Comparison of ENCODE assay signal across 7 mouse cellular contexts in the genomic region with DNA sequence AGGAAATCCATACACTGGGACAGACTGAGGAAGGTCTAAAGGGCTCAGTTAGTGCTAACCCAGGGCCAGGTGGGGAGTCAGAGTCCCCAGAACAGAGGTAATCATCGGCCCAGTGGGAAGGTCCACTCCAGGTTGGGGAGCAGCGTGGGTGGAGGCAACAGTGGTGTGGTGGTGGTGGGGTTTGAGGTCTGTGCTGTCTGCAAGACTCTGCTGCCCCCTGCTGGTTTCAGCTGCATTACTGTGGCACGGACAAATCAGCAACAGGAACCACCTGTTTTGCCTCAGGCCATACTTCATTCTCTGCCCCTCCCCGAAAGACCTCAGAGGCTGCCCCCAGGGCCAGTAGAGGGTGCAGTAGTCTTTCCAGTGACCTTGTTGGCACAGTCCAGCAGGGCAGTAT. TPM values are rescaled to one million over a fixed set of nuclear protein-coding genes. Genes with fewer than 3 reads are reported as not detected.
A peak's percentile ranks its signal among the peaks of the same experiment; 100 is the strongest.
DNase-seq lines count a peak whose midpoint lies in the region; ATAC-seq lines count a peak whose summit lies in the region.

No protein-coding gene starts in this region.

- no peaks in the 10 kb centered on the region for H3K27me3 ChIP-seq in intestine, embryonic 16.5 days (replicated peaks; ENCODE audit: control insufficient read depth, insufficient read depth, low read length)
- H3K27me3 ChIP-seq in limb, embryonic 12.5 days: no peaks in the 10 kb centered on the region
- H3K27me3 ChIP-seq in midbrain, embryonic 13.5 days: no peaks in the 10 kb centered on the region

- H3K4me2 ChIP-seq in intestine, embryonic 16.5 days (ENCODE audit: low read depth, low read length): no peak overlapping the region
- H3K4me2 ChIP-seq in limb, embryonic 12.5 days: no peak overlapping the region
- H3K4me2 ChIP-seq in midbrain, embryonic 13.5 days (replicated peaks): no peak overlapping the region

- peak; percentile 16 for ATAC-seq in intestine, embryonic 16.5 days
- ATAC-seq in limb, embryonic 12.5 days (ENCODE audit: insufficient number of reproducible peaks, insufficient read depth, low FRiP score, low TSS enrichment, low read depth): peak; percentile 50; the same call in 1 of the 2 replicates
- peak; percentile 72 for ATAC-seq in midbrain, embryonic 13.5 days

- H3K4me1 ChIP-seq in intestine, embryonic 16.5 days (ENCODE audit: control insufficient read depth, insufficient read depth, low read length): peaks cover 30% of the 10 kb centered on the region
- H3K4me1 ChIP-seq in limb, embryonic 12.5 days (replicated peaks): peaks cover 25% of the 10 kb centered on the region
- peaks cover 21% of the 10 kb centered on the region for H3K4me1 ChIP-seq in midbrain, embryonic 13.5 days (replicated peaks)

- DNase-seq in adrenal gland, adult 18-20 months (ENCODE audit: low spot score in 2 of 2): peak; percentile 84 to 90
- DNase-seq in embryo, embryonic 10.5 days (ENCODE audit: low spot score): peak; percentile 89
- DNase-seq in gastrocnemius, postnatal 14 days: peak; percentile 85
- peak; percentile 81 to 92 for DNase-seq in spleen, adult 18-20 months

- H3K27ac ChIP-seq in intestine, embryonic 16.5 days (ENCODE audit: low read length): peak overlapping the region; percentile 77
- peak overlapping the region; percentile 54; the same call in 1 of the 2 replicates for H3K27ac ChIP-seq in limb, embryonic 12.5 days
- no peak overlapping the region for H3K27ac ChIP-seq in midbrain, embryonic 13.5 days

- peak overlapping the region; percentile 43 for H3K9ac ChIP-seq in intestine, embryonic 16.5 days (ENCODE audit: low read depth, low read length)
- H3K9ac ChIP-seq in limb, embryonic 12.5 days (replicated peaks): no peak overlapping the region
- no peak overlapping the region for H3K9ac ChIP-seq in midbrain, embryonic 13.5 days (replicated peaks)

- 2% methylated on average over 4 of the region's 4 CpGs for WGBS in intestine, embryonic 16.5 days
- WGBS in limb, embryonic 12.5 days: 6% methylated on average over 4 of the region's 4 CpGs
- WGBS in midbrain, embryonic 13.5 days: 20% methylated on average over 4 of the region's 4 CpGs

- H3K36me3 ChIP-seq in intestine, embryonic 16.5 days (ENCODE audit: control insufficient read depth, insufficient read depth, low read length): peaks cover 15% of the 10 kb centered on the region
- H3K36me3 ChIP-seq in limb, embryonic 12.5 days: peaks cover 54% of the 10 kb centered on the region
- peaks cover 53% of the 10 kb centered on the region for H3K36me3 ChIP-seq in midbrain, embryonic 13.5 days

- intact Hi-C loops in gastrocnemius, postnatal 14 days (cut with DNase I; ENCODE audit: low total_unique reads): no loop called here

- H3K4me3 ChIP-seq in intestine, embryonic 16.5 days (ENCODE audit: low read length): no peak overlapping the region
- H3K4me3 ChIP-seq in limb, embryonic 12.5 days (replicated peaks): no peak overlapping the region
- no peak overlapping the region for H3K4me3 ChIP-seq in midbrain, embryonic 13.5 days (replicated peaks)

- H3K9me3 ChIP-seq in intestine, embryonic 16.5 days (ENCODE audit: control insufficient read depth, low read length): no peaks in the 10 kb centered on the region
- no peaks in the 10 kb centered on the region for H3K9me3 ChIP-seq in limb, embryonic 12.5 days
- H3K9me3 ChIP-seq in midbrain, embryonic 13.5 days: no peaks in the 10 kb centered on the region

RNA-seq across cellular contexts. Expression of a gene that starts 6.0 kb away (rescaled TPM):
- 10 to 100 TPM; 36.9 to 37.0 TPM for total RNA-seq in adrenal gland, adult 18-20 months (2021)
- 10 to 100 TPM; 20.7 to 20.9 TPM for total RNA-seq in gastrocnemius, postnatal 14 days (2021)
- polyA plus RNA-seq in intestine, embryonic 16.5 days (2015; fragmentation: Nextera tagmentation; extraction: Ambion mirVana): 52.6 and 53.9 TPM in 2 replicates
- polyA plus RNA-seq in limb, embryonic 12.5 days (2016; fragmentation: Nextera tagmentation; extraction: Ambion mirVana): 45.4 and 51.6 TPM in 2 replicates
- polyA plus RNA-seq in midbrain, embryonic 13.5 days (2015; fragmentation: Nextera tagmentation; extraction: Ambion mirVana): 43.4 and 49.5 TPM in 2 replicates

RNA-seq across cellular contexts. Expression of a gene that starts 6.3 kb away (rescaled TPM):
- 10 to 100 TPM; 76.7 to 86.6 TPM for total RNA-seq in adrenal gland, adult 18-20 months (2021)
- total RNA-seq in gastrocnemius, postnatal 14 days (2021): 10 to 100 TPM; 32.9 to 34.8 TPM
- 69.2 and 78.7 TPM in 2 replicates for polyA plus RNA-seq in intestine, embryonic 16.5 days (2015; fragmentation: Nextera tagmentation; extraction: Ambion mirVana)
- 83.0 and 86.8 TPM in 2 replicates for polyA plus RNA-seq in limb, embryonic 12.5 days (2016; fragmentation: Nextera tagmentation; extraction: Ambion mirVana)
- polyA plus RNA-seq in midbrain, embryonic 13.5 days (2015; fragmentation: Nextera tagmentation; extraction: Ambion mirVana): 97.9 and 99.2 TPM in 2 replicates

RNA-seq across cellular contexts. Expression of a gene that starts 6.4 kb away (rescaled TPM):
- 10 to 100 TPM; 15.5 to 16.5 TPM for total RNA-seq in adrenal gland, adult 18-20 months (2021)
- 10 to 100 TPM in 1 of 2 experiments, 1 to 10 TPM in 1; 5.9 to 11.6 TPM for total RNA-seq in gastrocnemius, postnatal 14 days (2021)
- 37.3 and 43.6 TPM in 2 replicates for polyA plus RNA-seq in intestine, embryonic 16.5 days (2015; fragmentation: Nextera tagmentation; extraction: Ambion mirVana)
- polyA plus RNA-seq in limb, embryonic 12.5 days (2016; fragmentation: Nextera tagmentation; extraction: Ambion mirVana): 7.1 and 7.7 TPM in 2 replicates
- 3.1 and 4.2 TPM in 2 replicates for polyA plus RNA-seq in midbrain, embryonic 13.5 days (2015; fragmentation: Nextera tagmentation; extraction: Ambion mirVana)

RNA-seq across cellular contexts. Expression of a gene that starts 14.1 kb away (rescaled TPM):
- 10 to 100 TPM; 14.4 to 22.2 TPM for total RNA-seq in adrenal gland, adult 18-20 months (2021)
- 10 to 100 TPM; 15.0 to 15.7 TPM for total RNA-seq in gastrocnemius, postnatal 14 days (2021)
- polyA plus RNA-seq in intestine, embryonic 16.5 days (2015; fragmentation: Nextera tagmentation; extraction: Ambion mirVana): 37.9 and 38.2 TPM in 2 replicates
- 96.9 and 106 TPM in 2 replicates for polyA plus RNA-seq in limb, embryonic 12.5 days (2016; fragmentation: Nextera tagmentation; extraction: Ambion mirVana)
- 34.5 and 37.6 TPM in 2 replicates for polyA plus RNA-seq in midbrain, embryonic 13.5 days (2015; fragmentation: Nextera tagmentation; extraction: Ambion mirVana)

RNA-seq across cellular contexts. Expression of a gene that starts 36.0 kb away (rescaled TPM):
- 100 to 1,000 TPM; 983 to 986 TPM for total RNA-seq in adrenal gland, adult 18-20 months (2021)
- 100 to 1,000 TPM; 522 to 620 TPM for total RNA-seq in gastrocnemius, postnatal 14 days (2021)
- 977 and 1,010 TPM in 2 replicates for polyA plus RNA-seq in intestine, embryonic 16.5 days (2015; fragmentation: Nextera tagmentation; extraction: Ambion mirVana)
- 915 and 927 TPM in 2 replicates for polyA plus RNA-seq in limb, embryonic 12.5 days (2016; fragmentation: Nextera tagmentation; extraction: Ambion mirVana)
- 531 and 537 TPM in 2 replicates for polyA plus RNA-seq in midbrain, embryonic 13.5 days (2015; fragmentation: Nextera tagmentation; extraction: Ambion mirVana)

Comparison
In these comparisons a context has a peak if more than half of its experiments do, and no peak if none do; other contexts are left out.
1. ATAC-seq: peak in every context shown above with its lines; median percentile 72 in midbrain, embryonic 13.5 days; 50 in limb, embryonic 12.5 days; 16 in intestine, embryonic 16.5 days.